Mouse (Mus musculus) left cerebral cortex, postnatal 4 days (tissue): ENCODE results near the gene Cacng1. TPM values are rescaled to one million over a fixed set of nuclear protein-coding genes. Genes with fewer than 3 reads are reported as not detected.

Experiments
- DNase-seq: peaks from one replicate; pipeline ENCODE4 v3.0.0-alpha.2; 2022
- intact Hi-C: fragments of 180-260 bp; cut with DNase I; formaldehyde crosslinking; loops from one replicate; pipeline ENCODE4 v1.15.1; 2025
- total RNA-seq, 2 experiments: library from RNA; stranded (reverse); gene quantifications; 2 replicates each; pipeline ENCODE4 v1.2.3; 2021

Gene Cacng1
- total RNA-seq, 2 experiments from 2014 or later: 0.82 to 1.5 TPM

DNA sequence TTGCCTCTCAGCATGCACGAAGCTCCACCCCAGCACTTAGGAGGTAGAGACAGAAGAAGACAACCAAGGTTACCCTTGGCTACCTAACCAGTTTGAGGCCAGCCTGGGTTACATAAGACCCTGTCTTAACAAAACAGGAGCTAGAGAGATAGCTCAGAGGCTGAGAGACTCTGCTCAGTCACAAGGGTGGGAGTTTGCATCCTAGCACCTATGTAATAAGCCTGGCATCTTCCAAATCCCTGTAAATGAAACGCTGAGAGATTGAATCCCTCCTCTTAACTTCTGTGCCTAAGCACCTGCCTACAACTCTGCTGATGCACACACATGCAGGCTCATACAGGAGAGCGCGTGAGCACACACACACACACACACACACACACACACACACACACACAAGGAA is 55.9 kb downstream of the Cacng1 start:
- intact Hi-C loops: no loop called here

DNA sequence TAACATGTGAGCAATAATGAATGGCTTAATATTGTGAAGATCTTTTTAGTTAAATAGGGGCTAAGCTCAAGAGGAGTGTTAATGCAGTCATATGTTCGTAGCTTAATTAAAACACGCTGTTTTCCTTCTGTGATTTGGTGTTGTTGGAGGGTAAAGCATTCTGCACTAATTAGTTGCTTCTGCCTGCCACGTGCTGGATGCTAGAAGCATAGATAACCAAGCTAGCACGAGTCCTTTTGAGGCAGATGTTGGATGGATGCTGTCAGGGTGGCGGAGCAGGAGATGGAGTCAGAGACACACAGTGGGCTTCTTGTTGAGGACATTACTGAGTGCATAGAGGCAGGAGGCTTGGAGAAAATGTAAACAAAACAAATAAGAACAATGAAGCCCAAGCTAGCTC is 59.2 kb downstream of the Cacng1 start:
- DNase-seq: no peak
- intact Hi-C loops: no loop called here

More for the DNA sequence above, 55.9 kb downstream of the Cacng1 start:
- DNase-seq: no peak

DNA sequence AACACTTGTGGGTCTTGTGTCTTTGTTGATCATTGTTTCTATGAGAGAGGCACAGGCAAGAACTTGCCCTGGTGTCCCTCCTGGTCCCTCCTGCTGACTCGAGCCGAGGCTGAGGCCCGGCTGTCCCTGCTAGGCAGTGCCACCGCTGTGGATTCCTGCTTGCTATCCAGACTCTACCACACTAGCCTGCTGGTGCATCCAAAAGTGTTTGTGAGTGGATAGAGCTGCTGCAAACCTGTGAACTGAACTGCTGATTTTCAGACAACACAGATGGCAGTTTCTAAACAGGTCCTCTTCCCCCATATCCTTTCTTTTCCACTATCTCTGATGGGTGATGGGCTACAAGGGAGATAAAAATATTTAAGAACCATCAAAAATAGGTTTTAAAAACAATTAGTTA is 60.8 kb downstream of the Cacng1 start:
- intact Hi-C loops: no loop called here
- DNase-seq: no peak

Other genes starting within 250 kb of the Cacng1 start
- 10 to 100 TPM; 78.8 to 79.4 TPM for gene Pitpnc1, start 245.8 kb downstream of the Cacng1 start, total RNA-seq
- gene Psmd12, start 237.0 kb downstream of the Cacng1 start, total RNA-seq: 10 to 100 TPM; 76.0 to 78.0 TPM
- 10 to 100 TPM; 34.9 to 38.6 TPM for gene Helz, start 168.6 kb downstream of the Cacng1 start, total RNA-seq
- gene Cacng4, start 78.0 kb upstream of the Cacng1 start, total RNA-seq: 100 to 1,000 TPM; 184 to 207 TPM
- gene Cacng5, start 198.5 kb upstream of the Cacng1 start, total RNA-seq: 10 to 100 TPM in 1 of 2 experiments, 1 to 10 TPM in 1; 9.7 to 10.7 TPM